Mouse (Mus musculus): ENCODE results near the gene Gsn.

DNA sequence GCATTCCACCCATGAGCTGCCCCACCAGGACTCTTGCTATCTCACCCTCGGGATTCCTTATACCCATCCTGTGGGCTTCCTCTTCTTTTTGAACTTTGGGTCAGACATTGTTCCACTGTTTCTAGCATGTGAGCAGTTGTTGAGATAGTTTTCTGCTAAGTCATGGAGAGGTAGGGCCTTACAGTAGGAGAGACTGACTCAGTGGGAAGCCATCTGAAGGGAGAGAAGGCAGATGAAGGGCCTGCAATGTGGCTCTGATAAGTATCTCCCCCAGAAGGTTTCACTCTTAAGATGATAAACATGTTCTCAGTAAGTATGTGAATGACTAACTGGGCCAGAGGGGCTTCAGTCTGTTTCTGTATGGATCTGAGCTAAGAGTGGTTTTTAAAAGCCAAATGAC lies 7.9 kb downstream of the Gsn start:
- TF ChIP-seq CTCF (IDR thresholded peaks at IDR 0.05; ENCODE audit: low read depth), result no peak
- TF ChIP-seq EP300 (IDR thresholded peaks at IDR 0.05; ENCODE audit: low read depth), result no peak

All from liver, postnatal 0 days (tissue).